Mouse (Mus musculus): Measurements from ENCODE around the gene Spsb1. TPM values are rescaled to one million over a fixed set of nuclear protein-coding genes. Genes with fewer than 3 reads are reported as not detected.
A peak's percentile ranks its signal among the peaks of the same experiment; 100 is the strongest.

Spsb1 gene
- polyA plus RNA-seq, 1 experiment = 28.5 TPM

DNA sequence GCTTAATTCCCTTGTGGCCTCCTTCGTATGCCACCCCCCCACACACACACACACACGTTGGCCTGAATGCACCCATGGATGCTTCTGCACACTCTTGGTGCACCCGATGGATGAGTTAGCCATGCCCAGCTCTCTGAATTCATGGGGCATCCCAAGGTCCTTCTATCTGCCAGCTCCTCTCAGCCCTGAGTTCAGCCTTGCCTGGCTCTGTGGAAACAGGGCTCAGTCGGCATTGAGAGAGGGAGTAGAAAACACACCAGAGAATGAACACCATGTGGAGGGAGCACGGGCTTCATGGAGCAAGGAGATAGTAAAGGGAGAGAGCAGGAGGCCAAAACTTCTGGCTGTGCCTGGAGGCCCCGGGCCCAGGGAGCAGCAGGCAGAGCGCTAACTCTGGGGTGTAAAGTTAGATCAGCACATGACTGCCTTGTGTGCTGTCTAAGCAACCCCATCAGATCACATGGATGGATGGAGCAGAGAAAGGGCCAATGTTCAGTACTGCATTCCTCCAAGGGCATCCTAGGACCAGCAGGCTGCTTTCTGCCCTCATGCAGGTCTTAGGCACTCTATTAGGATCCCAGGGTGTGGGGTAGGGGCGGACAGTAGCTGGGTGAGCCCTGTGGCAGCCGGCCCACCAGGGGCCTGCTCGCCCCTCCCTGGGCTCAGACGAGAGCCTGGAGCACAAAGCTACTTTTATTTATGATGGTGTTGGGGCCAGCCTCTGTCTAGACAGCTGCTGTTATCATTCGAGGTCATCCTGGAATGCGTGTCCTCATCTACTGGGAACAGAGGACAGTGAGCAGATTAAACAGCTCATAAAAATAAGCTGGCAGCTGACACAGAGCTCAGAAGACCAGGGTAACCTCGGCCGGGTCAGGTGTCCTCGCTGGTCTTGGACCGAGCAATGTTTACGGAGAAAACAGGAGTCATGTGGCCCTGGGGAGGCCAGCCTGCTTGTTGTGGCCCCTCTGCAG is 68.3 kb downstream of the Spsb1 start:
- no peak for DNase-seq (ENCODE audit: low read depth)

DNA sequence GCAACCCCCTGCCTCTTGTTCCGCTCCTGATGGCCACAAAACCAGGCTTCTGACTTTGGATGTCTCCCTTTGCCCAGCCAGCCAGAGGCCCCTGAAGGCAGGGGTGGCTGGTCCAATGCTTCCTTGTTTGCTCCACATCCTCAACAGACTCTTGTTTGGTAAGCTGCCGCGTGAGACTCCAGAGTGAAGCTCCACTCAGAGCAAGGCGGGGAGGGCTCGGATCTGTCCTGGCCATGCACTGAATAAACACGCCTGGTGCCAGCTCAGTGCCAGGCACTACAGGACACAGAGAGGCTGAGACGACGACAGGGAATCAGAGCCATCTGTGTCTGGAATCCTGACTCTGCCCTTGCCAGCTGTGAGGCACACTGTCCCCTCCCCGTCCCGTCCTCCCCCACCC is 70.9 kb downstream of the Spsb1 start:
- no peak for DNase-seq (ENCODE audit: low read depth)

DNA sequence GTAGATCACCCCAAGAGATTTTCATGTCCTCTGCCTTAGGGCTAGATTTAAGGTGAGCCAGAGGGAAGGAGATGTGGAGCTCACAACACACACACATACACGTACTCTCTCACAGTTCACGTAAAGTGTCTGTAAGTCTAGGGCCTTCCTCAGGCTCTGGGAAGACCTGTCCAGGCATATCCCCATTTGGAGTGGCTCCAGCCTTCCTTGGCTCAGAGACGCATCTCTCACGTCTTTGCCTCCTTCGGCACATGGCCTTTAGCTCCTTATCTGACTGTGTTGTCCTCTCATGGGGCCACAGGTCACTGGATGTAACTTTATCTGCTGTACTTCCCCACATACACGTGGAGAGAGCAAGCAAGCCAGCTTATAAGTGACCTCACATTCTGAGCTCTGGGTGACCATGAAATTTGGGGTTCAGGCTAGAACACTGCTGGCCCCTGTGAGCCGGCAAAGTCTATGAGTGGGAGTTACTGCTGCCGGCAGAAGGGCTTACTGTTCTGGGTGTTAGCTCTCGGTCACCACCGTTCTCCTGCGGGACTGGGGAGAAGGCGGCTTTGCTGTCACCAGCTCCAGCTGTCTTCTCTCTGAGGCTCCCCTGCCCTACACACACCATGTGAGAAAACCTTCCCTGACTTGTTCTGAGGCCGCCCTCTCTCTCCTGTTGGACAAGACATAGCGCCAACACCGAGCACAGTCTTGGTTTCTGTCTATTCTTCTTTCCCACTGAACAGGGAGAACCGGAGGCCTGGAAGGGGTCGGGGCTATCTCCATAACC is 72.5 kb downstream of the Spsb1 start:
- peak; percentile 81 for DNase-seq (ENCODE audit: low read depth)

DNA sequence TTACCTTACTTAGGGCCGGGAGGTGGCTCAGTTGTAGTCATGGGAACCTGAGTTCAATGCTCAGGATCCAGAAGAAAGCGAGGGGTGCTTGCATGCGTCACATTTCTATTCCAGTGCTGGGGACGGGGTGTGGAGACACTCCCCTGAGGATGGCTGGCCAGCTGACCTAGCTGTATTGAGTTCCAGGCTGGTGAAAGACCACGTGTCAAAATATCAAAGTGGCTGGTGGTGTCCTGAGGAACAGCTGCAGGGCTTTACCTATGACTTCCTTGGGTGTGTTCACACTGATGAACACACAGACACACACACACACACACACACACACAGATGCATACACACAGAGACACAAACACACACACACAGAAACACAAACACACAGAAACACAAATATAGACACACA is 73.9 kb downstream of the Spsb1 start:
- no peak for DNase-seq (ENCODE audit: low read depth)

DNA sequence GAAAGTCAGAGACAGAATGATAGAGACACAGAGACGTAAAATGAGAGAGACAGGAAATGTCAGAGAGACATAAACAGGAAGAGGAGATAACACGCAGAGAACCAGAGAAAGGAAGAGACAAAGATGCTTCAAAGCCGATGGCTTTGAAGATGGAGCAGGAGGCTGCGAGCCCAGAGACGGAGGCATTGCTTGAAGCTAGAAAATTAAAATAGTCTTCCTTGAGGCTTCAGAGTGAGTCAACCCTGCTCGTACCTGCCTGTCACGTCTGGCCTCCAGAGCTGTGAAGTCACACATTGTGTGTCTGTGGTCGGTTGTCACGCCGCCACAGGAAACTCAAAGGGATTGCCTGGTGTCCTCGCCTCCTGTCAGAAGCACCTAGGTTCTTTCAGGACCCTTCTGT is 74.9 kb downstream of the Spsb1 start:
- DNase-seq (ENCODE audit: low read depth) = no peak

DNA sequence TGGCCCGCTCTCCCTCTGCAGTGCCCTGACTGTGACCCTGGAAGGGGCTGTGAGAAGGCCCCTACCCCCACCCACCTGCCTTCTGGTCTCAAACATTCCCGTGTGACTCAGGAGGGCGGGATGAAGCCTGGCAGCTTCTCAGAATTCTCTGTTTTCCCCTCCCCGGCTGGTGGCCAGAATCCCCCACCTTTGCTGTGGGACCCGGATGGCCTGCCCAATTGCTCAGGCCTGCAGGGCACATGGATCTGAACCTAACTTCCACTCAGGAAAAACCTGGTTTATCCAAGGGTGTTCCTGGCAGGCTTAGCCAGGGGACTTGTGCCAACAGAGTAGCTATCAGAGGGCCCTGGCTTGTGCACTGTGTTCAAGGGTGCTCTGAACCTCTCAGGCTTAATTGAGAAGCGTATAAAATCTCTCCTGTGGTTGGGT is 76.8 kb downstream of the Spsb1 start:
- DNase-seq (ENCODE audit: low read depth) = no peak

DNA sequence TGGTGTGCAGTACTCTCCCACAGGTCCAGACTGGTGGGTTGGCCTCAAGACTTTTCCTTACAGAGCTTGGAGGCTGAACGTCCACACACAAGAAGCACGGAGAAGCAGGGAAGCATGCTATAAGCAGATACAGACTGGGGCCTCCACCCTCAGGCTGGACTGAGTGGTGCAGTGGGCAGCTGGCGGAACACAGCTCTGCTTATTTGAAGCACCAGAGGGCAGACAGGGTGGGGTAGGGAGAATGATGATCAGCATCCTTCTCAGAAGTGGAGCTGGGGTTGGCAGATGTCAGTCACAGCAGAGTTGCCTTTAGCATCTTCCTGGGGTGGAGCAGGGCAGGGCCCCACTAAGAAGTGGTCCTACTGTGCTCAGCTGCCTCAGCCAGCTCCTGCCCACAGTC is 77.6 kb downstream of the Spsb1 start:
- no peak for DNase-seq (ENCODE audit: low read depth)

DNA sequence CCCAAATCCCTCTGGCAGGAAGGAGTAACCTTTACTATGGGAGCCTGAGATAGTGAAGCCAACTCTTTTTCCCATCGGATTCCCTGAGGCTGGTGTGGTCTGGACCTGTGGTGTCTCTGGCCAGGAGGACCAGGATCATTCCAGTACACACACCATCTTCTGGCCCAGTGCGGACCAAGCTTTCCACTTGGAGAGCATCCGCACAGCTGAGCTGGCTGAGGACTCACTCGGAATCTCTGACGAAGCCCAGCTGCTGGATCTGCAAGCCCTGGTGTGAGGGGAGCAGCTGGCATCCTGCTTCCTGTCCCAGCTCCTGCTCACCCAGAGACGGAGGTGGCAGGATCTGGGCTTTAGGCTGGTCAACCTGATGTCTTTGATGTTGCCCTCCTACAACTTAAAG is 78.1 kb downstream of the Spsb1 start:
- no peak for DNase-seq (ENCODE audit: low read depth)

DNA sequence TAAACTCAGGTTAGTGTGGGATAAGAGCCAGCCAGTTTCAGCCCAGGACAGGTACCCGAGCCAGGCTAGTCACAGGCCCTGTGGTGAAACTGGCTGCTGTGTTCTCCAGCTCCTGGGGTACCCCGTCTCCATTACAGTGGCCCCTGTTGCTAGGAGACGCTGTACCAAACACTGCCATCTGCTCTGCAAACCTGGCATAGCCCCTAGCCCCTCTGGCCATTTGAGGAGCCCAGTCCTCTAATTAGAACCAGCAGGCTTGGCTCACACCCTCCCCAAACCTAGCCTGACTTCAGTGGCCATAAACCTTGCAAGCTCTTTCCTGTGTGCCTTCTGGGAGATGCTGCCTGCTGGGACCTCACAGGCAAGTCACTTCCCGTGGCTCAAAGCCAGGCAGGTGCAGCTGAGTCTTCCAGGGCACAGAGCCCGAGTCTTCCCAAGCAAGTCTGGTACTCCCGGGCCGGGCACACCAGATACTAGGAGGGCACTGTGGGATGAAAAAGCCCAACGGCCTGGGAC is 78.8 kb downstream of the Spsb1 start:
- DNase-seq (ENCODE audit: low read depth) = no peak

DNA sequence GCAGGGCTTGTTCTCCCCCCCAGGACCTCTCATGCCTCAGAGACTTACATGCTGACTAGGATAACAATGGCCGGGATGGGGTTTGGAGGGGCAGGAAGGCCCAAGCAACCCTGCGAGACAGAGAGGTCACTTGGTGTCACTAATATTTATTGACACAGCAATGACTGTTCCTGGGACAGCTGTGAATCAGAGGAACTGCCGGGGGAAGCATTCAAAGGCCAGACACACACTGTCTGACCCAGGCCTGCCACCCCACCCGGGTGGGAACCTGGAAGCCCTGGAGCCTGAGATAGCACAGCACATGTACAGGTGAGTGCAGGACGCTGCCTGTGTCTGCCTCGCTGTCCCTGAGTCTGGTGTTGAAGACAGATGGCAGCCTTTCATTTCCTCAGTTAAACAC is 79.5 kb downstream of the Spsb1 start:
- no peak for DNase-seq (ENCODE audit: low read depth)

DNA sequence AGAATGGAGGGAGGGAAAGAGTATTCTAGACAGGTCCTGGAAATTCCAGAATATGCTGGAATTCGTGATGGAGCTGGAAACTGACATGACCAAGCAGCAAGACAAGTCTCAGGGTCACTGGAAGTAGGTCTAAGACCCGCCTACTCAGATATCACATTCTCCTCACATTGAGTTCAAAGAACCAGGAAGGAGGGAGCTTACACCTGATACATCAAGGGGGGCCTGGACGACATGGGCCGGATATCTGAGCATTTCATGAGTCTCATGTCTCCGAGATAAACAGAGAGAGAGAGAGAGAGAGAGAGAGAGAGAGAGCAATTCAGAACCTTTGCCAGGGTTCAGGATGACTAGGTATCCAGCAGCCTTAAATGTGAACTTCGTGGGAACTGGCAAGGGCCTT is 82.6 kb downstream of the Spsb1 start:
- DNase-seq (ENCODE audit: low read depth) = no peak

DNA sequence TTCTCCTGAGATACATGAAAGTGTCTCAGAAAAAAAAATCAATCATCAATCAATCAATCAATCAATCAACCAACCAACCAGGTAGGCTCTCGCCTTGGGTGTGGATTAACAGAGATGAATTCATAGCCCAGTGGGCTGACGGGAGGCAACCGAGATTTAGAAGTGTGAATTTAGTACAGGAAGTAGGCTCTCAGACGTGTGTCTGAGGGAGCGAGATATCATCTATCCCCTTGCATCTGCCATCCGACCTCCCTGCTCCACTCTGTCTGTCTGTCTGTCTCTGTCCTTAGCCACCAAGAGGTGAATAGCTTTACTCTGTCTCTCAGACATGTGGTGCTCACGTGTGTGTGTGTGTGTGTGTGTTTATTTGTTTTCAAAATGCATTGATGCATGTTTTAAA is 83.3 kb downstream of the Spsb1 start:
- no peak for DNase-seq (ENCODE audit: low read depth)

DNA sequence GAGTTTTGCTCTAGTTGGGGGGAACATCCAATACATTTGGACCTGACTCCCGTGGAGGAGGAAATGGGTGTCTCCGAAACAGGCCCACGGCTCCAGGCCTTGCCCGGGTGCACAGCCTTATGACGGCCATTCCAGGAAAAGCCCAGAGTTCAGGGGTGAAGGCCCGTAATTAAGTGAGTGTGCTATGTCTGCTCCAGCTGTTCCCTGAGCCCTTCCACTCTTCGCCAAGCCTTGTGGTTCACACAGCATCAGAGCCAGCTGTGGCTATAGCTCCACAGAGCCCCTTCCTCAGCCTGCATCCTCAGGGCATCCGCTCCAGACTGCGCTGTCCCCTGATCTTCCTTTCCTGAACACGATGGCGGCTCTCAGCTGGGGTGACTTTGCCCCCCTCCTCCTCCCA is 83.8 kb downstream of the Spsb1 start:
- DNase-seq (ENCODE audit: low read depth) = no peak

DNA sequence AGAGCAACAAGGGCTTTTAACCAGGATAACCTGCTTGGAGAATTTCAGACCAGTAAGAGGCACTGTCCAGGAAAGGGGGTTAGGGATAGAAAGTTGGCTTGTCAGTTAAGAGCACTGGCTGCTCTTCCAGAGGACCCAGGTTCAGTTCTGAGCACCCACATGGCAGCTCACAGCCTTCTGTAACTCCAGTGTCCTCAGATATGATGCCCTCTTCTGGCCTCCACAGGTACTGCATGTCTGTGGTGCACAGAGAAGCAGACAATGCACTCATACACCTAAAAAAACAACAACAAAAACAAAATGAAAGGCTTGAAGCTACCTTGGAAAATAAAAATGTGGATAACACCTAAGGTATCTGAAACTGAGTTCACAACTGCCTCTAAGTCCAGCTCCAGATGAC is 84.4 kb downstream of the Spsb1 start:
- no peak for DNase-seq (ENCODE audit: low read depth)

DNA sequence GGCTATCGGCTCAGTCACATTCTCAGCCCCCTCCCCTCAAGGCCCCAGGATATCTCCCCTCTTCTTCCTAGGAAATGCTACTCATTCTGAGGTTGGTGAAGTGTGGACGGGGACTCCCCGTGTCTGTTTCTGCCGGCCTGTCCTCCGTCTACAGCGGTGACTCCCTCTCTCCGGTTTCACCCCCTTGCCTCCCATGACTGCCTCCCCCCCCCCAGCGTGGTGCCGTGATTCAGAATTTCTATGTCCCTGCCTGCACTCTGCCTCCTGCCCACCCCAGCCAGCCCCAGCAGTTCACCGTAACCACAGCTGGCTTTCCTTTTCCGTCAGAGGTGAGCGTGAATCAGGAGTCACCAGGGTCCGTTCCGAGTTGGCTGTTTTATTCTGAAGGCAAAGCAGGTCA is 86.1 kb downstream of the Spsb1 start:
- DNase-seq (ENCODE audit: low read depth) = no peak

DNA sequence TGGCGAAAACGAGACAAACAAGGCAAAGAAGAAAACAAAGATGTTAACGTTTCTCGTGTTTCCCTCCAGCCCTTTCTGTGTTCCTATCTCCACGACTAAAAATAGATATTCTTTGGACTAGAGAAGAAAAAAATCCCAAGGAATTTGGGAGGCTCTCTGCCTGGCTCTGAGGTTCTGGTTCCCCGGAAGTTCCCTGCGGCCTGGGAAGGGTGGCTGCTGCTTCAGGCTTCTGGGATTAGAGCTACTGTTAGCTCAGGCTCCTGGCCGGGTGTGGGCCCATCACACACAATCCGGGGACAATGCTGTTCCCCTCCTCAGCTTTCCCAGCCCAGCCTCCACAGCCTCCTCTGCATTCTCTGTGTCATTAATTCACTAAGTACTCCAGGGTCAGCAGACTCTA is 86.8 kb downstream of the Spsb1 start:
- DNase-seq (ENCODE audit: low read depth) = no peak

DNA sequence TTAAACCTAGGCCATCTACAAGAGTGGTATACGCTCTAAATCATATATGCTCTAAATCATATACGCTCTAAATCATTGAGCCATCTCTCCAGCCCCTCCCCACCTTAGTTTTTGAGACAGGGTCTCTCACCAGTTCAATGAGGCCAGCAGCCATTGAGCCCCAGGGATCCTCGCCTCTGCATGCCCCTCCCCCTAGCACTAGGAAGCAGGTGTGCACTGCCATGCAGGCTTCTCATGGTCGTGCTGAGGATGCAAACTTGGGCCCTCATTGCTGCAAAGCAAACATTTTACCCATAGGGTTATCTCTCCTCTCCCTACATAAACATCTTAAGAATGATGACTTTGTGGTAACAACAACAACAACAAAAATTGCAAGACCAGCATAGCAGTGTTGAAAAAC is 87.5 kb downstream of the Spsb1 start:
- no peak for DNase-seq (ENCODE audit: low read depth)

DNA sequence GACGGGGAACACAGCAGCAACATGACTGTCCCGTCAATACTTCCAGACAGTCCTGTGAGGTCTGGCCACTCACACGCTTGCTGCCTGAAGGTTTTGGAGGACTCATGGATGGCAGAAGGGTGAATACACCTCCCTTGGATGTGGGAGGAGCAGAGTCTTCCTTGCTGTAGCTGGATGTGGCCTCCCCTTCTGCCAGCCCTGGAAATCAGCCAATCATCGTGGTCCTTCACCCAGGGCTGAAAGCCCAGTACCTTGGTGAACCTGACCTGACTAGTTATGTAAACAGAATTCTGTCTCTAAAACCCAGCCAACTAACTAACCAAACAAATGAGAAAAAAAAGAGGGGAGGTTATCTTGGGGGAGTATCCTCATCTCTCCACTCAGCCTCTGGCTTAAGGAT is 90.4 kb downstream of the Spsb1 start:
- no peak for DNase-seq (ENCODE audit: low read depth)

DNA sequence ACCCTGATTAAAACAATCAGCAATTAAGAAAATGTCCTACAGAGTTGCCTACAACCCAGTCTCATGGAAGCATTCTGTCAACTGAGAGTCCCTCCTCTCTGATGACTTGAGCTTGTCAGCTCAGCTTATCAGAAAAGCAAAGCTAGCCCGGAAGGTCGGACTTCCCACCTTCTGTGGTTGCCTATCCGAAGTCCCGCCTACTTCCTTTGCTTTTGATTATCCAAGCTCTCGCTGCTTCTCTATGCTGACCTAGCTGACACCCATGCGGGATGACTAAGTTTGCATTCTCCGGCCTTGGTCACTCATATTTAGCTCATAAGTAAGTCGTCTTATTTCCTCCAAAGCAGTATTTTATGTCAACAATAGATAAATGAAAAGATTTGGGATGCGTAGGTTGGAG is 91.3 kb downstream of the Spsb1 start:
- DNase-seq (ENCODE audit: low read depth) = no peak

DNA sequence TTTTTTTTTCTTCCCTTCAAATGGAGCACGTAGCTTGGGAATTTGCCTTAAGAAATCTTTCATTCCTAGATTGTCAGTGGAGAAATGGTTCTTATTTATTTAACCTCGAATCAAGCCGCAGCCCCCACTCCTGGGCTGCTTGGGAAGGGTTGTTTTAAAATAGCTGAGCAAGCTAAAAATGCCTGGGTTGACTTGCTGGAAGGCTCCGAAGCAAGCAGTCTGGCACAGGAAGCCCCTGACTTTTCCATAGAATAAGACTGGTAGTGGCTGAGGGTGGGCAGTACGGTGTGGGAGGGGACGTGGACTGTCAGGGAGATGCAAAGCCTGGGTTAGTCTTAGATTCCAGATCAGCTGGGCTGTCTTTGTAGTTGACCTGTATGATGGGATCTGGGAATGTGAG is 94.5 kb downstream of the Spsb1 start:
- DNase-seq (ENCODE audit: low read depth) = no peak

DNA sequence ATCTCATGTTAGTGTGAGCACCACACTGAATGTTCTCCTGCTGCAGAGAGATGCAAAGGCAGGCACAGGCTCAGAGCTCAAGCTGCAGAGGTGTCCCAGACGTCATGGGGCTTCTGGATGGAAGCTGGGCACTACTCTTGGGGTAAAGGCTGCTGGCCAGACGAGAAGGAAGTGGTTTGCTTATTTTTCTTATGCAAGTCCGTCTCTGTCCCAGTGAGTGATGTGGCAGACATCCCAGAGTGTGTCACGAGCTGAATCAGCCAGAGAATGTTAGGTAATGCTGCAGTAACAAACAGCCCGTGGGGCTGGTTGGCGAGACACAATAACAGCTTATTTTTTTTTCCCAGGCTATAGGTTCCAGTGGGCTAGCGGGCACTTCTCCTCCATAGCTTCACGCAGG is 96.3 kb downstream of the Spsb1 start:
- DNase-seq (ENCODE audit: low read depth) = no peak

DNA sequence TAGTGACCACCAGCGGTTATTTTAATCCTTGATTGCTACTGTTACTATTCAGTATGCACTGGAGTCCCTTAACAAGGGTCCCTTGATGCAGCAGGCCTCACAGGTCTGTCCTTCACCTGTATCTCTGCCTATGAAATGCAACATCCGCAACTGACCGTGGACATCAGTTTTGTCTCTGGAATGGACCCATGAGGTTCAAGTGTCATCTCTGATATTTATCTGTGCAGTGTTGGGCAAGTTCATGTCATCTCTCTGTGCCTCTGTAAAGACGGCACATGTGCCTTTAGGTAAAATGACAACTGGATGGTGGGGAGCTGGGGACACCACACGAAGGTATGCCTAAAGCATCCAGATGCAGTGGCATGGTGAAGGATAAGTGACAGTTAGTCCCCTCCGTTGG is 96.7 kb downstream of the Spsb1 start:
- DNase-seq (ENCODE audit: low read depth) = no peak

DNA sequence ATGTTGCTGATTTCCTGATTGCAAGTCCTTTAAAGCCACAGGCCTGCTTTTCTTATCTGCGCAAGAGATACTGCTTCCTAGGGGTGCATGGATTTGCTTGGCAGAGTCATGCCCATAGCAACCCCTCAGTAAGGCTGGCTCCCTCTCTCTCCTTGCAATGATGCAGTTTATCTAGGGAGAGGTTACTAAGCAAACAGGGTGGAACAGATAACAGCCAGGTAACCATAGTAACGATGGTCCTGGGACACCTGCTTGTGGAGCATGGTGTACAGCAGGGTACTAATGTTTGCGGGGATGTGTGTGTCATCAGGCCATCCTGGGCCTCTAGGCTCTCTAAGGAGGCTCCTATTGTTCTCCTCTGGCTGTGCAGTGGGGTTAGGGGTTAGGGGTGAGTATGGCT is 97.2 kb downstream of the Spsb1 start:
- no peak for DNase-seq (ENCODE audit: low read depth)

Measured in gonadal fat pad, adult 2 months (tissue).